Mouse (Mus musculus): ENCODE measurements around the gene Khsrp. TPM values are rescaled to one million over a fixed set of nuclear protein-coding genes. Genes with fewer than 3 reads are reported as not detected.
A peak's percentile ranks its signal among the peaks of the same experiment; 100 is the strongest.

The Khsrp gene
- total and polyA plus RNA-seq, 2 experiments: 7.6 to 38.9 TPM

GRCm38 (mm10) chr17:57041554-57041953 lies 10.2 kb upstream of the Khsrp start, which contains the start of gene Slc25a41:
Gene Slc25a41 (minus strand): TSS chr17:57041654.
- TF ChIP-seq POLR2A (IDR thresholded peaks at IDR 0.05; ENCODE audit: extremely low read depth, insufficient read depth, low read length) (no peak), CTCF (IDR thresholded peaks at IDR 0.05; ENCODE audit: low read depth, low read length) (no peak)
- no peaks in the 10 kb centered on the region; the same call in 1 of the 2 replicates for H3K27me3 ChIP-seq (ENCODE audit: control insufficient read depth, insufficient read depth, low read length)
- peaks cover 6% of the 10 kb centered on the region; the same call in 1 of the 2 replicates for H3K36me3 ChIP-seq (ENCODE audit: control insufficient read depth, insufficient read depth, low read length)
- H3K79me2 ChIP-seq (ENCODE audit: control insufficient read depth, insufficient read depth, low read length): no peaks in the 10 kb centered on the region
- H3K27ac ChIP-seq (replicated peaks; ENCODE audit: insufficient read depth, low read depth, low read length): no peak within 1 kb of the TSS
- no peak within 1 kb of the TSS for H3K9ac ChIP-seq (ENCODE audit: low read depth, low read length)
- H3K4me3 ChIP-seq (ENCODE audit: insufficient read depth, low read depth, low read length): no peak within 1 kb of the TSS
- no peak for DNase-seq (ENCODE audit: extremely low read depth, low read depth, low spot score)
- 79% methylated on average over 8 of the region's 8 CpGs for WGBS
- no peaks in the 10 kb centered on the region for H3K4me1 ChIP-seq (ENCODE audit: control insufficient read depth, insufficient read depth, low read length)

- no peak overlapping the region for H3K9ac ChIP-seq (ENCODE audit: low read depth, low read length)
- DNase-seq (ENCODE audit: extremely low read depth, low read depth, low spot score): no peak
- no peak overlapping the region for H3K27ac ChIP-seq (replicated peaks; ENCODE audit: insufficient read depth, low read depth, low read length)
- TF ChIP-seq CTCF (IDR thresholded peaks at IDR 0.05; ENCODE audit: low read depth, low read length) (peak; percentile 21; the same call in 1 of the 2 replicates), POLR2A (IDR thresholded peaks at IDR 0.05; ENCODE audit: extremely low read depth, insufficient read depth, low read length) (no peak)
- H3K36me3 ChIP-seq (ENCODE audit: control insufficient read depth, insufficient read depth, low read length): no peaks in the 10 kb centered on the region
- no peaks in the 10 kb centered on the region; the same call in 1 of the 2 replicates for H3K27me3 ChIP-seq (ENCODE audit: control insufficient read depth, insufficient read depth, low read length)
- no peak overlapping the region for H3K4me3 ChIP-seq (ENCODE audit: insufficient read depth, low read depth, low read length)
- H3K79me2 ChIP-seq (ENCODE audit: control insufficient read depth, insufficient read depth, low read length): no peaks in the 10 kb centered on the region
- WGBS: 47% methylated on average over 8 of the region's 8 CpGs
- no peaks in the 10 kb centered on the region for H3K4me1 ChIP-seq (ENCODE audit: control insufficient read depth, insufficient read depth, low read length)
These were observed 7.7 kb upstream of the Khsrp start for GRCm38 (mm10) chr17:57038978-57039377.

GRCm38 (mm10) chr17:57032854-57033253 lies 1.5 kb upstream of the Khsrp start:
- no peak for DNase-seq (ENCODE audit: extremely low read depth, low read depth, low spot score)
- WGBS: 94% methylated on average over 4 of the region's 4 CpGs
- Histone ChIP-seq H3K9ac (ENCODE audit: low read depth, low read length) (no peak overlapping the region), H3K27me3 (ENCODE audit: control insufficient read depth, insufficient read depth, low read length) (no peaks in the 10 kb centered on the region), H3K36me3 (ENCODE audit: control insufficient read depth, insufficient read depth, low read length) (no peaks in the 10 kb centered on the region), H3K27ac (replicated peaks; ENCODE audit: insufficient read depth, low read depth, low read length) (no peak overlapping the region), H3K4me3 (ENCODE audit: insufficient read depth, low read depth, low read length) (no peak overlapping the region), H3K79me2 (ENCODE audit: control insufficient read depth, insufficient read depth, low read length) (peaks cover 8% of the 10 kb centered on the region), H3K4me1 (ENCODE audit: control insufficient read depth, insufficient read depth, low read length) (peaks cover 8% of the 10 kb centered on the region; the same call in 1 of the 2 replicates)
- TF ChIP-seq CTCF (IDR thresholded peaks at IDR 0.05; ENCODE audit: low read depth, low read length) (no peak), POLR2A (IDR thresholded peaks at IDR 0.05; ENCODE audit: extremely low read depth, insufficient read depth, low read length) (no peak)

- WGBS: under 1% methylated on average over 38 of the region's 38 CpGs
- peak overlapping the region; percentile 58 for H3K4me3 ChIP-seq (ENCODE audit: insufficient read depth, low read depth, low read length)
- peaks cover 8% of the 10 kb centered on the region for H3K79me2 ChIP-seq (ENCODE audit: control insufficient read depth, insufficient read depth, low read length)
- TF ChIP-seq CTCF (IDR thresholded peaks at IDR 0.05; ENCODE audit: low read depth, low read length) (0 out of 2 replicates have a peak, but pooled peaks have one; percentile 4), POLR2A (IDR thresholded peaks at IDR 0.05; ENCODE audit: extremely low read depth, insufficient read depth, low read length) (peak; percentile 93)
- no peaks in the 10 kb centered on the region for H3K27me3 ChIP-seq (ENCODE audit: control insufficient read depth, insufficient read depth, low read length)
- peak overlapping the region; percentile 69 for H3K9ac ChIP-seq (ENCODE audit: low read depth, low read length)
- H3K36me3 ChIP-seq (ENCODE audit: control insufficient read depth, insufficient read depth, low read length): peaks cover 2% of the 10 kb centered on the region
- H3K4me1 ChIP-seq (ENCODE audit: control insufficient read depth, insufficient read depth, low read length): peaks cover 8% of the 10 kb centered on the region; the same call in 1 of the 2 replicates
- DNase-seq (ENCODE audit: extremely low read depth, low read depth, low spot score): peak; percentile 100
- peak overlapping the region; percentile 79 for H3K27ac ChIP-seq (replicated peaks; ENCODE audit: insufficient read depth, low read depth, low read length)
These were observed 519 bp upstream of the Khsrp start for GRCm38 (mm10) chr17:57031661-57032420.

GRCm38 (mm10) chr17:57029691-57030090 lies 1.6 kb downstream of the Khsrp start:
- Histone ChIP-seq H3K79me2 (ENCODE audit: control insufficient read depth, insufficient read depth, low read length) (peaks cover 8% of the 10 kb centered on the region), H3K36me3 (ENCODE audit: control insufficient read depth, insufficient read depth, low read length) (peaks cover 13% of the 10 kb centered on the region), H3K27me3 (ENCODE audit: control insufficient read depth, insufficient read depth, low read length) (no peaks in the 10 kb centered on the region), H3K4me3 (ENCODE audit: insufficient read depth, low read depth, low read length) (no peak overlapping the region), H3K27ac (replicated peaks; ENCODE audit: insufficient read depth, low read depth, low read length) (no peak overlapping the region), H3K9ac (ENCODE audit: low read depth, low read length) (no peak overlapping the region), H3K4me1 (ENCODE audit: control insufficient read depth, insufficient read depth, low read length) (peaks cover 8% of the 10 kb centered on the region; the same call in 1 of the 2 replicates)
- 19% methylated on average over 8 of the region's 8 CpGs for WGBS
- peak; percentile 36 for DNase-seq (ENCODE audit: extremely low read depth, low read depth, low spot score)
- TF ChIP-seq CTCF (IDR thresholded peaks at IDR 0.05; ENCODE audit: low read depth, low read length) (no peak), POLR2A (IDR thresholded peaks at IDR 0.05; ENCODE audit: extremely low read depth, insufficient read depth, low read length) (no peak)

GRCm38 (mm10) chr17:57027471-57027870 lies 3.9 kb downstream of the Khsrp start:
- Histone ChIP-seq H3K9ac (ENCODE audit: low read depth, low read length) (no peak overlapping the region), H3K27ac (replicated peaks; ENCODE audit: insufficient read depth, low read depth, low read length) (no peak overlapping the region)

More at GRCm38 (mm10) chr17:57027471-57027870, 3.9 kb downstream of the Khsrp start:
- no peaks in the 10 kb centered on the region for H3K27me3 ChIP-seq (ENCODE audit: control insufficient read depth, insufficient read depth, low read length)
- peaks cover 8% of the 10 kb centered on the region for H3K79me2 ChIP-seq (ENCODE audit: control insufficient read depth, insufficient read depth, low read length)
- TF ChIP-seq POLR2A (IDR thresholded peaks at IDR 0.05; ENCODE audit: extremely low read depth, insufficient read depth, low read length) (no peak), CTCF (IDR thresholded peaks at IDR 0.05; ENCODE audit: low read depth, low read length) (no peak)
- WGBS: 87% methylated on average over 4 of the region's 4 CpGs
- peaks cover 27% of the 10 kb centered on the region for H3K36me3 ChIP-seq (ENCODE audit: control insufficient read depth, insufficient read depth, low read length)
- no peak overlapping the region for H3K4me3 ChIP-seq (ENCODE audit: insufficient read depth, low read depth, low read length)
- H3K4me1 ChIP-seq (ENCODE audit: control insufficient read depth, insufficient read depth, low read length): peaks cover 8% of the 10 kb centered on the region; the same call in 1 of the 2 replicates
- DNase-seq (ENCODE audit: extremely low read depth, low read depth, low spot score): no peak
